Mouse (Mus musculus) lung, postnatal 0 days (tissue): ENCODE results near the gene Aldh18a1.

Source experiments
- CTCF ChIP-seq: IDR thresholded peaks from 2 replicates; pipeline ENCODE4 v1.5.1; 2016; ENCODE audit warnings: antibody characterized with exemption, mild to moderate bottlenecking
- EP300 ChIP-seq: IDR thresholded peaks from 2 replicates; pipeline ENCODE4 v1.6.1; 2016; ENCODE audit warnings: antibody characterized with exemption, mild to moderate bottlenecking, control low read depth

DNA sequence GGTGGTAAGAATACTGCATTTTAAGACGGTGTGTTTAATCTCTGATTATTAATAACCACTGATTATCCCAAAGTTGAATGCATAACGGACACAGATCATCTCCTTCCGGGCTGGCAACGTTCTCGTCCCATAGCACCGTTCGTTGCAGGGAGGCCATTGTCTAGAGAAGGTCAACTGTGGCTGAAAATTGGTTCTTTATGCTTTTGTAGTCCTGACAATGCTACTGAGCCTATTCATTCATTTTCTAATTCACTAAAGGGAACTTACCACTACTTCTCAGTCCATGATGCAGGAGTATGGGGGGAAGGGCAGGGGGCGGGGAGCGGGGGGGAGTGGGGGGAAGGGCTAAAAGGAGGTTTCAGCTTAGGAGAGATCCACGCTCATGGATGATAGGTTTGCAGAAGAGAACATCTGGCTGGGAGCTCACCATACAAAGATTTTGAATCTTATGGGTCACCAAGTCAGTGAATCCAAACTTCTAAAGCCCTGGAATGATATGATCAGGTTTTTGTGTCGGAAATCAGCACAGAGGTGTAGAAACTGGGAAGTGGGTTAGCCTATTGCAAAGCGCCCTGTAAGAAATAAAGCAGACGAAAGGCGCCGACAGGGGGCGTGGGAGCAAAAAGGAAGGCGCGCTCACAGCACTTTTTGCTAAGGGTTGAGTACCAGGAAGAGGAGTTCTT, 725 bp upstream of the Aldh18a1 start:
- TF ChIP-seq CTCF (peak; percentile 81), EP300 (no peak)
